ENCODE assay signal across 15 mouse cellular contexts in genomic region chr7:77855653-77856239, GRCm38 (mm10).
DNase-seq lines count a peak whose midpoint lies in the region; ATAC-seq and TF ChIP-seq lines count a peak whose summit lies in the region.
"Had no signal": no experiment of that assay in that cellular context is flagged by ENCODE, and none has a peak within 500 bp of the region (broad histone marks: within the 10 kb centered on the region; RNA-seq: fewer than 3 reads in every experiment).

No protein-coding gene starts in this region.

- no peaks in the 10 kb centered on the region for H3K27me3 ChIP-seq in hindbrain, embryonic 11.5 days (ENCODE audit: control insufficient read depth, insufficient read depth, low read length)
- H3K27me3 ChIP-seq in hindbrain, postnatal 0 days (ENCODE audit: insufficient read depth, low read length): no peaks in the 10 kb centered on the region
- no peaks in the 10 kb centered on the region for H3K27me3 ChIP-seq in lung, embryonic 16.5 days (ENCODE audit: control insufficient read depth, insufficient read depth, low read depth, low read length)
- no peaks in the 10 kb centered on the region for H3K27me3 ChIP-seq in lung, postnatal 0 days (replicated peaks; ENCODE audit: insufficient read depth, low read length)
- H3K27me3 ChIP-seq: neural tube, embryonic 15.5 days had no signal

- no peak overlapping the region for H3K4me3 ChIP-seq in hindbrain, embryonic 11.5 days (ENCODE audit: low read depth, low read length)
- H3K4me3 ChIP-seq in hindbrain, postnatal 0 days (ENCODE audit: low read length): no peak overlapping the region
- no peak overlapping the region for H3K4me3 ChIP-seq in lung, embryonic 16.5 days (ENCODE audit: low read length)
- no peak overlapping the region for H3K4me3 ChIP-seq in lung, postnatal 0 days (ENCODE audit: low read depth, low read length)
- H3K4me3 ChIP-seq: neural tube, embryonic 15.5 days had no signal

- peak; percentile 51; the same call in 1 of the 2 replicates for ATAC-seq in hindbrain, embryonic 11.5 days (ENCODE audit: low FRiP score)
- ATAC-seq in hindbrain, postnatal 0 days: no peak
- peak; percentile 85 for ATAC-seq in lung, embryonic 16.5 days (ENCODE audit: low read depth)
- ATAC-seq in lung, postnatal 0 days: peak; percentile 68

- no peak for TF ChIP-seq CTCF in hindbrain, postnatal 0 days (IDR thresholded peaks at IDR 0.05; ENCODE audit: low read depth)
- TF ChIP-seq CTCF in lung, postnatal 0 days (IDR thresholded peaks at IDR 0.05): no peak

- H3K9ac ChIP-seq in hindbrain, embryonic 11.5 days (ENCODE audit: low read depth, low read length): no peak overlapping the region
- H3K9ac ChIP-seq in hindbrain, postnatal 0 days (replicated peaks; ENCODE audit: low read length): no peak overlapping the region
- no peak overlapping the region for H3K9ac ChIP-seq in lung, embryonic 16.5 days (ENCODE audit: low read length)
- no peak overlapping the region for H3K9ac ChIP-seq in lung, postnatal 0 days (replicated peaks; ENCODE audit: low read depth)
- H3K9ac ChIP-seq: neural tube, embryonic 15.5 days had no signal

- WGBS in hindbrain, embryonic 11.5 days: 80% methylated on average over 6 of the region's 6 CpGs
- 70% methylated on average over 6 of the region's 6 CpGs for WGBS in hindbrain, postnatal 0 days
- 49% methylated on average over 6 of the region's 6 CpGs for WGBS in lung, embryonic 16.5 days
- 54% methylated on average over 6 of the region's 6 CpGs for WGBS in lung, postnatal 0 days

- no peak for TF ChIP-seq EP300 in lung, postnatal 0 days (IDR thresholded peaks at IDR 0.05)

- no peak for DNase-seq in hindbrain, embryonic 11.5 days (ENCODE audit: low spot score)
- DNase-seq in hindbrain, postnatal 0 days (ENCODE audit: low spot score): no peak
- no peak for DNase-seq in lung, adult 18-20 months
- DNase-seq in lung, postnatal 0 days (ENCODE audit: low spot score): peak; percentile 58
- DNase-seq in retina, postnatal 1 day: peak; percentile 5
- no peak for DNase-seq in Muller cell, postnatal 12 days (ENCODE audit: inconsistent ontology term)
- DNase-seq: adrenal gland, adult 2 months; cerebellum, adult 2 months; heart, adult 11 months; kidney, postnatal 25 days; thymus, adult 18-20 months had no signal

- no peaks in the 10 kb centered on the region for H3K4me1 ChIP-seq in hindbrain, embryonic 11.5 days (replicated peaks; ENCODE audit: control insufficient read depth, insufficient read depth, low read length)
- no peaks in the 10 kb centered on the region for H3K4me1 ChIP-seq in hindbrain, postnatal 0 days (ENCODE audit: insufficient read depth, low read length)
- H3K4me1 ChIP-seq in lung, embryonic 16.5 days (replicated peaks; ENCODE audit: control insufficient read depth, insufficient read depth, low read length): no peaks in the 10 kb centered on the region
- H3K4me1 ChIP-seq in lung, postnatal 0 days (ENCODE audit: insufficient read depth, low read depth, low read length): no peaks in the 10 kb centered on the region
- H3K4me1 ChIP-seq: neural tube, embryonic 15.5 days had no signal

- no peaks in the 10 kb centered on the region for H3K36me3 ChIP-seq in hindbrain, embryonic 11.5 days (ENCODE audit: control insufficient read depth, insufficient read depth, low read length)
- H3K36me3 ChIP-seq in hindbrain, postnatal 0 days (ENCODE audit: insufficient read depth, low read length): no peaks in the 10 kb centered on the region
- H3K36me3 ChIP-seq in lung, embryonic 16.5 days (ENCODE audit: control insufficient read depth, insufficient read depth, low read length): no peaks in the 10 kb centered on the region
- H3K36me3 ChIP-seq in lung, postnatal 0 days (ENCODE audit: insufficient read depth, low read length): no peaks in the 10 kb centered on the region
- H3K36me3 ChIP-seq: G1E; neural tube, embryonic 15.5 days had no signal

- H3K27ac ChIP-seq in hindbrain, embryonic 11.5 days (ENCODE audit: low read depth, low read length): no peak overlapping the region
- no peak overlapping the region for H3K27ac ChIP-seq in hindbrain, postnatal 0 days
- H3K27ac ChIP-seq in lung, embryonic 16.5 days (ENCODE audit: low read length): no peak overlapping the region
- no peak overlapping the region for H3K27ac ChIP-seq in lung, postnatal 0 days (ENCODE audit: low read length)
- H3K27ac ChIP-seq: neural tube, embryonic 15.5 days had no signal

- no peaks in the 10 kb centered on the region for H3K9me3 ChIP-seq in hindbrain, embryonic 11.5 days (ENCODE audit: control insufficient read depth, low read length)
- H3K9me3 ChIP-seq in hindbrain, postnatal 0 days (ENCODE audit: low read length): no peaks in the 10 kb centered on the region
- H3K9me3 ChIP-seq in lung, embryonic 16.5 days (ENCODE audit: control insufficient read depth, low read length): no peaks in the 10 kb centered on the region
- H3K9me3 ChIP-seq in lung, postnatal 0 days (ENCODE audit: low read length): no peaks in the 10 kb centered on the region
- H3K9me3 ChIP-seq: neural tube, embryonic 15.5 days had no signal

- H3K4me2 ChIP-seq in hindbrain, embryonic 11.5 days (replicated peaks; ENCODE audit: low read depth, low read length): no peak overlapping the region
- H3K4me2 ChIP-seq in hindbrain, postnatal 0 days (ENCODE audit: low read depth, low read length): no peak overlapping the region
- no peak overlapping the region for H3K4me2 ChIP-seq in lung, embryonic 16.5 days (ENCODE audit: low read depth, low read length)
- H3K4me2 ChIP-seq in lung, postnatal 0 days (replicated peaks; ENCODE audit: low read depth, low read length): no peak overlapping the region
- H3K4me2 ChIP-seq: liver, embryonic 11.5 days; neural tube, embryonic 15.5 days had no signal

Comparison
In these comparisons a context has a peak if more than half of its experiments do, and no peak if none do; other contexts are left out.
1. DNase-seq: peak in lung, postnatal 0 days (single experiment) and retina, postnatal 1 day (single experiment); none in hindbrain, embryonic 11.5 days (single experiment), hindbrain, postnatal 0 days (single experiment), lung, adult 18-20 months (0 of 2) and Muller cell, postnatal 12 days (single experiment).